ENCODE assay signal across 1 mouse cellular context in the genomic region with DNA sequence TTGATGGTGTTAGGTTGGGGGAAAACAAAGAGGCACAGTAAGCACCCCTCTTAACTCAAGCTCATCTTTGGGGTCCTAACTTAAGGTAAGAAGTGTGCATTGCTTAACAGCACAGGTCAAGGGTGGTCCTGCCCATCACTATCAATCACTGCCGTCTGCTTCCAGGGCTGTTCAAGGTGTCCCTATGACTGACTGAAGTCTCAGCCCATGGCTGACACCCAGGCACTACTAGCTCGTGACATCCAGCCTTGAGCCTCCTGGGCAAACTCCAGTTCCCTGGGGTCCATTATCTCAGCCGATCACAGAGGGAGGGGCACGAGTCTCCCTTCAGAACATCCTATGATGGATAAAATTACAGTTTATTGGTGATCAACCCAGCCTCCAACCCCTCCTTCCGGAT.
TF ChIP-seq lines count a peak whose summit lies in the region.

No protein-coding gene starts in this region.

TF ChIP-seq in MEL, 35 proteins besides CTCF, POLR2A, EP300 and RAD21:
- 0 out of 2 replicates have a peak, but pooled peaks have one; percentile 0 for TF ChIP-seq TAL1 (IDR thresholded peaks at IDR 0.05; ENCODE audit: low read length)
- TF ChIP-seq MEF2A (IDR thresholded peaks at IDR 0.05; ENCODE audit: extremely low read depth, insufficient replicate concordance, low read depth, low read length, poor library complexity, severe bottlenecking): no peak
- TF ChIP-seq NELFE (IDR thresholded peaks at IDR 0.05; ENCODE audit: low read depth, low read length): no peak
